Mouse (Mus musculus): ENCODE results near the gene Lix1.

GRCm38 (mm10) chr17:17373918-17374910 lies 28.3 kb upstream of the Lix1 start, which contains the start of gene Riok2:
- TF ChIP-seq TAL1 (IDR thresholded peaks at IDR 0.05; ENCODE audit: low read length) (no peak), GATA1 (IDR thresholded peaks at IDR 0.05; ENCODE audit: low read length) (peak; percentile 61)
